Mouse (Mus musculus): ENCODE measurements around the gene Olfr1490.
"Not testable (repeated sequence)": the region's sequence is repeated elsewhere in the genome, so short reads cannot be mapped to it uniquely, and the experiment has no call there.

Olfr1490 gene

GRCm38 (mm10) chr19:13650791-13651190 is at the start of gene Olfr1490:
Olfr1490 (plus strand) TSS chr19:13651091.
- DNase-seq (ENCODE audit: low spot score), result no peak

GRCm38 (mm10) chr19:13617075-13617474 is 33.8 kb upstream of the Olfr1490 start, which contains the start of gene Olfr1487:
Olfr1487 (plus strand) TSS chr19:13617375.
- not testable (repeated sequence) for DNase-seq (ENCODE audit: low spot score)

DNA sequence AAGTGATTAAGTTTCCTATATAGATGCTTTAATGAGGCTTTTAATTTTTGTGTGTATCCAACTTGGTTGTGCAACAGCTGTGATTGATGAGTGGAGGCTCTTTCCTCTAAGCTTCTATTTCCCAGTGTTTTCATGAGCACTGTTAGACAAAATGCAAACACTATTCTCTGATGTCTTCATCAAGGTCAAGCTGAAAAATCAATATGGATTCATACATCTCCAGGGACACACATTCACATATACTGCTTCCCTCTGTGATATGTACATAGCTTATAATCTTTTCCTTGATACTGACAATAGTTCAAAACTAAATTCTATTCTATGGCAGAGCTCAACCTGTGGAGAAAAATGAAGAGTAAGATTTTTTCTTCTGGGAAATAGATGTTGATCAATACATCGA is 19.6 kb upstream of the Olfr1490 start, which contains the start of gene Olfr1489:
Olfr1489 (plus strand) TSS at position 301 of the 400 bp plus-strand sequence.
- DNase-seq (ENCODE audit: low spot score), result no peak

- no peak for DNase-seq (ENCODE audit: low spot score)
These were observed 46.1 kb downstream of the Olfr1490 start, which contains the start of gene Olfr1491 for GRCm38 (mm10) chr19:13696968-13697367. Olfr1491 (plus strand) TSS chr19:13697268.

Measured in layer of hippocampus, adult 11-12 months (tissue).